Mouse (Mus musculus) layer of hippocampus, postnatal 36 days (tissue): Measurements from ENCODE around the gene Gm9112. TPM values are rescaled to one million over a fixed set of nuclear protein-coding genes. Genes with fewer than 3 reads are reported as not detected.
"Not testable (repeated sequence)": the region's sequence is repeated elsewhere in the genome, so short reads cannot be mapped to it uniquely, and the experiment has no call there.

Experiments
- DNase-seq, 2 experiments: peaks; one replicate each; pipeline ENCODE4 v3.0.0; 2022
- total RNA-seq, 2 experiments: library from RNA; stranded (reverse); gene quantifications; 2 replicates each; pipeline ENCODE4 v1.2.3; 2021

Gm9112 gene
- not detected for total RNA-seq

GRCm38 (mm10) chrX:102707535-102707934 is at the start of gene Gm9112, which contains the start of gene Dmrtc1b:
Gene Gm9112 (minus strand): TSS chrX:102707635.
Gene Dmrtc1b (plus strand): TSS chrX:102707865.
- not testable (repeated sequence) for DNase-seq

GRCm38 (mm10) chrX:102724226-102724625 is 16.8 kb upstream of the Gm9112 start:
- not testable (repeated sequence) for DNase-seq

- DNase-seq = not testable (repeated sequence)
These were observed 6.8 kb downstream of the Gm9112 start for GRCm38 (mm10) chrX:102700636-102701035.

- peak; percentile 5 to 6 for DNase-seq
These were observed 18.2 kb downstream of the Gm9112 start for GRCm38 (mm10) chrX:102689252-102689651.

GRCm38 (mm10) chrX:102686872-102687271 is 20.6 kb downstream of the Gm9112 start, which contains the start of gene Gm3880:
Gene Gm3880 (minus strand): TSS chrX:102686972.
- DNase-seq = not testable (repeated sequence)

- DNase-seq = not testable (repeated sequence)
These were observed 22.7 kb downstream of the Gm9112 start for GRCm38 (mm10) chrX:102684706-102685105.

- no peak for DNase-seq
These were observed 40.8 kb downstream of the Gm9112 start for GRCm38 (mm10) chrX:102666641-102667040.

GRCm38 (mm10) chrX:102660712-102661111 is 46.7 kb downstream of the Gm9112 start:
- peak in 1 of 2 experiments; percentile 12 for DNase-seq

Other genes with a start within 250 kb of the Gm9112 start
- 10 to 100 TPM; 18.8 to 20.0 TPM for gene Hdac8, start 202.3 kb downstream of the Gm9112 start, total RNA-seq
- 10 to 100 TPM; 24.0 to 25.0 TPM for gene Phka1, start 63.4 kb downstream of the Gm9112 start, total RNA-seq
- gene Gm3880, start 20.7 kb downstream of the Gm9112 start, total RNA-seq = not detected
- not detected for gene Dmrtc1b, start 230 bp upstream of the Gm9112 start, total RNA-seq
- not detected for gene Dmrtc1c1, start 95.3 kb upstream of the Gm9112 start, total RNA-seq
- gene Dmrtc1c2, start 147.0 kb upstream of the Gm9112 start, total RNA-seq = not detected
- gene 1700031F05Rik, start 160.3 kb upstream of the Gm9112 start, total RNA-seq = not detected
- 1 to 10 TPM; 5.0 to 5.3 TPM for gene Dmrtc1a, start 201.1 kb upstream of the Gm9112 start, total RNA-seq
- gene 1700011M02Rik, start 201.3 kb upstream of the Gm9112 start, total RNA-seq = not detected
- not detected for gene 1700018G05Rik, start 220.7 kb upstream of the Gm9112 start, total RNA-seq